Mouse (Mus musculus) regulatory T cell (primary cell): Measurements from ENCODE around the gene Zfp106.
"Not testable (repeated sequence)": the region's sequence is repeated elsewhere in the genome, so short reads cannot be mapped to it uniquely, and the experiment has no call there.

Experiments used
- in situ Hi-C: fragments of 300-600 bp; cut with MboI, MseI; formaldehyde crosslinking; loops from one replicate; pipeline ENCODE4 v1.15.1; 2025; ENCODE audit warnings: high pct_unique_total_duplicates

Gene Zfp106

DNA sequence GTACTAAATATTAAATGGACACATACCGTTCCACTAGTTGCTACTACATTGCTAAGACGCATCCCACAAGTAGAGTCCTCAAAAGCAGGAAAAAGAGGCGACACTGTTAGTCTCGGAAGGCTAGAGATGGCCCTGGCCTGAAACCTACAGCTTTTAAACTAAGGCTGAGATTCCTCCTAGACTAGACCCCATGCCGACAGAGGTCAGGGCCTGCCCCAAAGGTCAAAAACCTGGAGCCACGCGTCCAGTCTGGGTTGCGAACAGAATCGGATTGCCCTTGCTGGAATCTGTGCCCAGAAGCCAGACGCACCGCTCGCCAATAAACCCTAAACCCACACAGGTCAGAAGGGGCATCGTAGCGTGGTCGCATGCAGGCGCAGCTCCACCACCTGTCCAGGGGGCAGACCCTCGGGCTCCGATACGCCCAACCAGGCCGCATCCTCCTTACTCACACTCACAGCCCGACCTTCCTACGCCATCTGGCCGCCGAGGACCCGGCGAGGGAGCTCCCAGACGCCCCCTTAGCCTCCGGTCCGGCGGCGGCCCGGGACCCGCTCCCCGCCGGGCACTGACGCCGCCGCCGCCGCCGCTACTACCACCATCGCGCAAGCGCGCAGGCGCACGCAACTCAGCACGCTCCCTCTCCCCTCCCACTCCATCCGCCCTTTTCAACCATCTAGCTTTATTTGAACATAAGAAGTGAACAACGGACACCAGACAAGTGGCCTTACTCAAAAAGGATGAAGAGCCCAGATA, at the start of gene Zfp106:
TSS of gene Zfp106 (minus strand) at position 609 of the 756 bp plus-strand sequence.
- in situ Hi-C loops, result loop anchor here (10.0 kb wide), 1 partner anchor 159 kb away; the partner anchor contains the start of genes Ganc and Tmem87a

DNA sequence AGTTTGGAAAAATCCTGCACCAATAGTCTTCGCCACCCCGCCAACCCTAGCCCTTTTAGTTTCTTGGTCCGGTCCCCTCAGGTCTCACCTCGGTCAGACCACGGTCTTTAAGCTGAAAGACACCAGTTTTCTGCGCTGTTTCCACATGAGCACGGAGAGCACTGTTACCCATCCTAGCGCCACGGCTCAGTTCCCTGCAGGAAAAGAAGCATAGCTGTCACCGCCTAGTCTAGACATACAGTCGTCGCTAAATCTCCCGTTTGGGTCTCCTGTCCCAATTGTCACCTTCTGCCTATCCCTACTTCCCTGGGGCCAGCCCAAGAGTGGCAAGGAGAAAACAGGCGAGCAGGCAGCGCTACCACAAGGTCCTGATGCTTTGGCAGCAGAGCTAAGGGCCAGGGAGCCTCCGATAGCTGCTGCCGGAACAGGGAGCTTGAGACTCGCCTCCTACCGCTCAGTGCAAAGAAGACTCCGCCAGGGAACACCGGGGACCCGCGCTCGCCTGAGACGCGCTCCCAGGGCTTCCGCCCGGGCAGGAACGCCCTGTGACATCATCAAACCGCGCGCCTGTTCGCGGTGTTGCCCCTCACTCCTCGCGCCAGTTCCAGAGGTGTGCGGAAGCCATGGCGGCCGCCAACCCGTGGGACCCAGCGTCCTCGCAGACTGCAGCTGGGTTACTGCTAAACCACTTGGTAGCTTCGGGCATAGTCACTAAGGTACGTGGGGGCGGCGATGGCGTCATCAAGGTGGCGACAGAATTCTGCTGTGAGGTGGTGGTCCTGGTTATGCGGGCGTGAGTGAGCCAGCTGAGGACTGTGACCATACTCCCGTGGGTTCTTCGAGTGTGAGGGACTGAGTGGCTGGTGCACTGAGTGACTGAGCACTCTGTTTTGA, 45.4 kb upstream of the Zfp106 start, which contains the start of the genes Haus2 and Lrrc57:
TSS of gene Haus2 (plus strand) at position 554 of the 894 bp plus-strand sequence.
TSS of gene Lrrc57 (minus strand) at position 691 of the 894 bp plus-strand sequence.
- in situ Hi-C loops, result loop anchor here (5.0 kb wide), 1 partner anchor 127 kb away; no protein-coding TSS in a partner anchor

DNA sequence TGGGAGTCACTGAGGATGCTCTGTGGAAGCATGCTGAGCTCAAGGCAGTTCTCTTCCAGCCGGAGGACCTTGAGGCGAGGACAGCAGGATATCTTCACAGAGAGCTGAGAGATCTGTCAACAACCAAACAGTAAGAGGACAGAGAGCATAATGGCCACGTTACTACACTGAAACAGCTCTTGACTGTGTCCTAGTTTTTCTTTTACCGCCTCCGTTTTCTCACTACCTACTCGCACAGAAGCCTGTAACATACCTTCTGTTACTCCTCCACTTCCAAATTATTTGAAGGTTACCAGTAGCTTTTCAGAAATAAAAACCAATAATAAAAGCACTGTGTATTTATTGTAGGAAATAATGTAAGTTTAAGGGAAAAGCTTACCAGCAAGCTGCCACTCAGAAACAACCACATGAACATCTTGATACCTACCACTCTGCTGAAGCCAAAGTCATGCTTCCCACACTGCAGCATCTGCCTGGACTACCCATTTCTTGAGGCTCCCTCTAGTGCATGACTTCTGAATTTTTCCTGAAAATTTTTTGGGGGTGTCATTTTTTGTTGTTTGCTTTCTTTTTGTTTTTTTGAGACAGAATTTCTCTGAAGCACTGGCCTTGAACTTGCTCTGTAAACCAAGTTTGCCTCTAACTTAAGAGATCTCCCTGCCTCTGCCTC, 42.5 kb upstream of the Zfp106 start:
- in situ Hi-C loops, result loop anchor here (5.0 kb wide), 1 partner anchor 124 kb away; no protein-coding TSS in a partner anchor

DNA sequence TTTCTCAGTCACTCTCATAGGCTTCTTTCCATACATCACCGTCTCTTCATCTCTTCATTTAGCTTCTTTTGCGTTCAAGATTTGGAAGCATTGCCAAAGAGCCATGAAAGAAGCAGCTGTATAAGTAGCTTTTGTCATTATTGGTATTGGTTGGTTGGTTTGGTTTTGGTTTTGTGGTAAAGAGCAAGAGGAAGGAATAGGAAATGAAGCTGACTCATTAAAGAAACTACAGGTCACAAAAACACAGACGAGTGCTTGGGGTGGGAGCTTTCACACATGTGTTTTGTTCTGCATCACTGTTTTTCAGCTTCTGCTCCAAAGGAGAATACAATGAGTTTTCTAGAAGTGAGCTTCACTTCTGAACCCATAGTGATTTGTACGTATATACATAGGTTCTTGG, 35.9 kb upstream of the Zfp106 start:
- in situ Hi-C loops, result no loop called here

DNA sequence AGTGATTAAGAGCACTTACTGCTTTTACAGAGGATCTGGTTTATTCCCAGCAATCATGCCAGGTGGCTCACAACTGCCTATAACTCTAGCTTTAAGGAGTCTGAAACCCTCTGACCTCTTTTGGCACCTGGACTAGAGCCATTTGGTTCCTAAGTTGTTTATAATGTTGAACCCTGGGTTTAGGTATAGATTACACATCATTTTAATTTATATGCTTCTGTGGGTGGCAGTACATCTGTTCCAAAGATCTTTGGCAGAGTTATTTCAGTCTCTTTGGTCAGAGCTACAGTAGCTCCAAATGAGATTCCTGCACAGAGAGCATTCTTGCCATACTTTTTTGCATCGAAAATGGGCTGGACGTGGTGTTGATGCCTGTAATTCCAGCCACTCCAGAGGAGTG, 34.1 kb upstream of the Zfp106 start:
- in situ Hi-C loops, result no loop called here

DNA sequence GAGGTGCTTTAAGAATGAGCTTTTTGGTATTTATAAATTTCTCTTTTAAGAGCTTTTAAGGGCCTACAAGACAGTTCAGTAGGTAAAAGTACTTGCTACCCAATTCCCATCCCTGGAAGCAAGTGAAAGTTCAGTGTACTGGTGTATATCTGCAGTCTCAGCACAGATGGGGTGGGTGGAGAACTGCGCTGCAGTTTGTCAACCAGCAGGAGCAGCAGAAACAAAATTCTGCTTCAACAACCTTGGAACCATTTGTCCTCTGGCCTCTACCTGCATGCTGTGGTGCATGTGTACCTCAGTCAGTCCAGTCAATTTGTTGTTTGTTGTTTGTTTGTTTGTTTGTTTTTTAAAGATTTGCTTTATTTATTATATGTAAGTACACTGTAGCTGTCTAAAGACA, 28.6 kb upstream of the Zfp106 start:
- in situ Hi-C loops, result no loop called here

DNA sequence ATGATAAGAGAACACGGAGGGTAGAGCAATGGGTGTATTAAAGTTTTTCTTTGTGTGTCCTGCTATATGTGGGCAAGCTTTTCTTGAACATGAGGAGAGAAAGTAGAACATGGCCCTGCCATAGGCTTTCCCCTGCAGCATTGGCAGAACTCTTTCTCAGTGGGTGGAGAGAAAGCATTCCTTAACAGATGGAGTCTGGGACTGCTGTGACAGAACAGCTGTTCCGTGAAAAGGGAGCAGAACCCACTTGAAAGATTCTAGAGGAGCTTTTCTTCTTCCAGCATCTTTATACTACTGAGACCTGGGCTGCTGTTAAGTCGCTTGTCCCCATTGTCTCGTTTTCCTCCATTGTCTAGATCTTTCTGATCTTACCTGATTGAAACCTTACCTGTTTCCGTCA, 26.1 kb upstream of the Zfp106 start:
- in situ Hi-C loops, result no loop called here

DNA sequence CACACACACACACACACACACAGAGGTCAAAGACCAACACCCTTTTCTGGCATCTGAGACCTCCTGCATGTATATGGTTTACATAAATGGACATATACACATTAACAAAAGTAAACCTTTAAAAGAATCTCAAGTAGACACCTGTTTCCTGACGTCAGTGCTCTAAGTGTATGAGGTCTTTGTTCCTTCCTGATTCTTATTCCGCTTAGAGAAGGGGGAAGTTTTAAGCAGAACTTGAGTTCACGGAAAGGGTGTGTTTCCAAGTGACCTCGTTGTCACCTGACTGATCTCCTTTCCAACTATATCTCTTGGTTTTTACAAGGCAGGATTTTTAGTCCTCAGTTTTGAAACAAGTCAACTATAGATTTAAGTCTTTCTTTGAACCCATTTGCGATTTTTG, 14.6 kb upstream of the Zfp106 start:
- in situ Hi-C loops, result no loop called here

DNA sequence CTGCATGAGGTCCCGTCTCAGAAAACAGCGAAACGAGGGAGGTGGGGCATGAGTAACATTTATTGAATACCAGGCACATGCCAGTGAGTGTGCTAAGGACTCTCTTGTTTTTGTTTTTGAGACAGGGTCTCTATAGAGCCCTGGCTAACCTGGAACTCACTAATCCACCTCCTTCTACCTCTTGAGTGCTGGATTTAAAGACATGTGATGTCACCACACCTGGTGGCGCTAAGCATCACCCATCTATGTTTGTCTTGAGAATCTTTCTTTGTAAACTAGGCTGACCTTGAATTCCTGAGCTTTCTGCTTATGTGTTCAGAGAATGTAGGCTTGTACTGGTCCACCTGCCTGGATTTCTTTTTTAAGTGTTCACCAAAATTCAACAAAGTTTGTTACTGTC, 14.2 kb upstream of the Zfp106 start:
- in situ Hi-C loops, result no loop called here

DNA sequence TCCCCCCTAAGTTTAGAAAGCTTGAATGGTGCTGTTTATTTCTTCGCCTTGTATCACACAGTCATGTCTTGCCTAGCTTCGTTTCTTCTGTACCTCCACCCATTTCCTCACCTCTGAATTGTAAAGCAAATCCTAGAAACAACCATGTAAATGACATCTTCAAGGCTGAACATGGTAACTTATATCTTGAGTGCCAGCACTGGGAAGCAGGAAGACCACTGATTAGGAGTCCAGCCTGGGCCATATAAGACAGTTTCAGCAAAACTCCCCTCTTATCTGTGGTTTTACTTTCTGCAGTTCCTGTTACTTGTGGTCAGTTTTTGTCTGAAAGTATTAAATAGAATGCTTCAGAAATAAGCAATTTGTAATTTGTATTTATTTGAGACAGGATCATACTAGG, 12.3 kb upstream of the Zfp106 start:
- in situ Hi-C loops, result no loop called here

DNA sequence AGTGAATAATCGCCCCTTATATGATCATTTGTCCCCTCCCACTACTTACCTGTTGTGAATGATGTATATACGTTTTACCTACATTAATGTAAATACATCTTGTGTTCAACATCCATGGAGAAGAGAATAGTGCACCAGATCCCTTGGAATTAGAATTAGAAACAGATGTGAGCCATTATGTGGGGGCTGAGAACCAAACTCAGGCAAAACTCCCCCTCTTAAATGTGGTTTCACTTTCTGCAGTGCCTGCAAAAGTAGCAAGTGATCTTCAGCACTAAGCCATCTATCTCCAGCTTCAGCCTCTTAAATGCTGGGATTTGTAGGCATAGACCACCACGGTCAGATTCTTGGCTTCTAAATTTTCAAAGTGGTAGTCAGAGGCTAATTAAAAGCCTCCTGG, 11.5 kb upstream of the Zfp106 start:
- in situ Hi-C loops, result no loop called here

DNA sequence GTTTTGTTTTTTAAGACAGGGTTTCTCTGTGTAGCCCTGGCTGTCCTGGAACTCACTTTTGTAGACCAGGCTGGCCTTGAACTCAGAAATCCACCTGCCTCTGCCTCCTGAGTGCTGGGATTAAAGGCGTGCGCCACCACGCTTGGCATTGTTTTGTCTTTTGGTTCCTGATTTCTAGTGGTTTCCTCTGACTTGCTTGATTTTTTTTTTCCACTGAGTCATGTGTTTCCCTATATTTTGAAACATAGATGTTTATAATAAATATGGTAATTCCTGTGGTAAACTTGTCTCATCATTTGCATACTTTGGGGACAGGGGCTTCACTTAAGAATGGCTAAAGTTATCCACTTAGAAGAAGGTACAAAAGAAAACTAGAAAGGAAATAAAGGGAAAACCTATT, 8.5 kb upstream of the Zfp106 start:
- in situ Hi-C loops, result not testable (repeated sequence)

DNA sequence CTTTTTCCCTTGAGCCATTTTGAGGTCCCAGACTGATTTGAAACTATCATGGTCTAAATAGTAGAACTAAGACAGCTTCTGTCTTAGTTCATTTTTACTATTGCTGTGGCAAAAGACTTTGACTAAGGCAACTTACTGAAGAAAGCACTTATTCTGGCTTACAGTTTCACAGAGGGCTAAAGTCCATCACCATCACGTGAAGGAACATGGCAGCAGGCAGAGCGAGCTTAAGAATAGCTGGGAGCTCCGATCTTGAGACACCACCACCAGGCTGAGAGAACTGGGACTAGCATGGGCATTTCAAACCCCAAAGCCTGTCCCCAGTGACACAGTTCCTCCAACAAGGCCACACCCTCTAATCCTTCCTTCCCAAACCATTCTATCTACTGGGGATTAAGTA, 7.4 kb upstream of the Zfp106 start:
- in situ Hi-C loops, result no loop called here

DNA sequence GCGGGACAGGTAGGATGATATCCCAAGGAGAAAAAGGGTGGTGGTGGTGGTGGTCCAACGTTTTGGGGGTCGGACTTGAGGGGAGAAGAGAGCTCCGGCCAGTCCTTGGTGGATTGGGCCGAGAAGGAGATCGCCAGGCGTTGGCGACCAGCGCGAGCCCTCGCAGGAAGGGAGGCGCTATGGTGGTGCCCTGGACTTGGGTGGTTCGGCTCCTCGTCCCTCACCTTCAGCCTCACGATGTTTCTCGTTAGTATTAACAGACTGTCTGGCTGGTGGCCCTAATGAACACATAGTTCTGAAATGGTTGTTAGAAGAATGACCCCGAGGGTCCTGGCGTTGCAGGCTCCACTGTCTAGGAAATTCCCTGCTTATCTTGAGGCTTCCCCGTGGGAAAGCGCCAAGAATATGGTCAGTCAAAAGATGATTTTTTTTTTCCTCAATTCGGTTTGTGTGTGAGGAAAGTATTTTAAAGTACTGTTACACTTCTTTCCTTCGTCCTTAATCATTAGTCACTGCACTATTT, 4.2 kb upstream of the Zfp106 start:
- in situ Hi-C loops, result loop anchor here (10.0 kb wide), 1 partner anchor 163 kb away; the partner anchor contains the start of genes Ganc and Tmem87a

DNA sequence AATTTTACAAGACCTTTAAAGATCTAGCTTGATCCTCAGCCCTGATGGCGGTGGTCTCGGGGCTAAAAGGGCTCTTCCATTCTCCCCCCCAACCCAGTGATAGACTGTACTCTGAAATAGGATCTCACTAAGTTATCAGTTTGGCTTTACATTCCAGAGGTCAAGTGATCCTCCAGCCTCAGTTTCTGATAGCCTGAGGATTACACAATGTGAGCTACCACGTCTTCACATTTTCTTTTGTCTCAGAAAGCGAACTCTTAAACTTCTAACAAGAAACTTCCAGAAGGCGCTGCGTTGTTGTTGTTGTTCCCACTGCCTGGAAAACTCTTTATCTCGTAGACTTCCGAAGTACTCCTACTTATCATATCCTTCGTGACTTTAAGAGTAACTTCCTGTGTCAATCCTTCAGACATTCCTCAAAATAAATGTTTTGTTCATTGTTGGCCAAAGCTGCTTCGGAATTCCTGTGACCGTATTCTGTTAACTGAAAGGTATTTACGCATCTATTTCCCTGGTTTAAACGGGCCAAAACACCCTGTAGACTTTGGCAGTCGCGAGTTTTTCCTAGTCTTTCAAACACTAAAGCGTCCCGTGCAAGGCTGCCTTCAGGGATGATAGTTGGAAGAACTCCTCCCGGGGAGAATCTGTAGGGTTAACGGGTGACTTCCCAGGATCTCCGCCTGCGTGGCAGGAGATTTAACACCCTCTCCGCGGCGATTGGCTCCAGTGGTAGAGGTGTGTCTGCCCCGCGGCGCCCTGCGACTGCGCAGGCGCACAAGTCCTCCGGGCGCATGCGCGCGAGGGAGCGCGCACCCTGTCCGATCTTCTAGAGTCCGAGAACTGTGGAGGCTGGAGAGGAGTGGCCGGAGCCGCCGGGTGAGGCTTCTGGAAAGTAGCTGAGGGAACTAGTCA, 3.5 kb upstream of the Zfp106 start, which contains the start of gene Snap23:
TSS of gene Snap23 (plus strand) at position 786 of the 912 bp plus-strand sequence.
- in situ Hi-C loops, result loop anchor here (10.0 kb wide), 1 partner anchor 162 kb away; the partner anchor contains the start of genes Ganc and Tmem87a

DNA sequence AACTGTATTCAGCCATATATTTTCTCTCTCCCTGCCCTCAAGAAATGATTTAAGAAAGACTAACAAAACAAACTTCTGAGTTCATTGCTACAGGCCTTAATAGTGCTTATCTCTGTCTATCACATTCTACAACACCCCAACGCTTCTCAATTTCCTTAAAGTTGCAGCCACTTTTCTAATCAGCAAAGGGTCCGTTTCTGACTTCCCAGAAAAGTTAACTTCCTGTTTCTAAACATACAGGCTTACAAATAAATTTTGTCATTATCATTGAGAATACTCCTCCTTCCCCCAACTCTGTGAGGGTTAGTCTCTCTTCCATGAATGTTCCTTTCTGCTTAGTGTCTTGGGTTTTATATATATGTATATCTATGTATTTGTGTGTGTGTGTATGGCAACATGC, 1.7 kb upstream of the Zfp106 start:
- in situ Hi-C loops, result loop anchor here (10.0 kb wide), 1 partner anchor 161 kb away; the partner anchor contains the start of genes Ganc and Tmem87a

DNA sequence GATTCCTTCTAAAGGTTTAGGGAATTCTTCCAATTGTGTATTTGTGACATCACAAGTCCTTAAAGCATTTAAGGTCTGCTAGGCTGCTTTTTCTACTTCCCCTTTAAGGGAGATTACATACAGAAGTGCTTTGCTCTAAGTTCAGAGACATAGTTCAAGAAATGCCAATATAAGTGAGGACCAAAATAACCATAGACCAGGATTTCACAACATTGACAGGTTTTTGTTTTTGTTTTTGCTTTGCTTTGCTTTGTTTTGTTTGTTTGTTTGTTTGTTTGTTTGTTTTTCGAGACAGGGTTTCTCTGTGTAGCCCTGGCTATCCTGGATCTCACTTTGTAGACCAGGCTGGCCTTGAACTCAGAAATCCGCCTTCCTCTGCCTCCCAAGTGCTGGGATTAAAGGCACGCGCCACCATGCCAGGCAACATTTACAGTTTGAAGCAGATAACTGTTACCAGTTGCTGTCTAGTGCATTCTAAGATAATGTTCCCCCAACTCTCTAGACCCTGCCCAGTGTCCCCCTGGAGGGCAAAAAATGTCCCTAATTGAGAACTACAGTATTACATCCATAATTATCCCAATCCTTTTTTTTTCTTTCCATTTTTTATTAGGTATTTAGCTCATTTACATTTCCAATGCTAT, 1.0 kb upstream of the Zfp106 start:
- in situ Hi-C loops, result loop anchor here (10.0 kb wide), 1 partner anchor 160 kb away; the partner anchor contains the start of genes Ganc and Tmem87a

DNA sequence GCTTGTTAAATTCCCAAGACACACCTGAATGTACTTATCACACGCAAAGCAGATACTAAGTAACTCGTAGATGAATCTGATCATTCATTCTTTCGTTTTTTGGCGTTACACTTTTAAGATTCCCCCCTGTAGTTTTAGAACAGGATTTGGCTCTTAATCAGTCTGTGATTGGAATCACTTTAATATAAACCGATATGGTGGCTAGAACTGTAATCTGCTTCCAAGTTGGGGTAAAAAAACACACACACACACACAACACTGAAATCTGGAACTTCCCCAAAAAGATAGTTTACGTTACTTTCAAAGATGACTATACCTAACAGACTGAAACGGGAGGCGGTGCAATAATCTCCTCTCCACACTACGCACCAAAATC, 796 bp downstream of the Zfp106 start:
- in situ Hi-C loops, result loop anchor here (10.0 kb wide), 1 partner anchor 158 kb away; the partner anchor contains the start of genes Ganc and Tmem87a

DNA sequence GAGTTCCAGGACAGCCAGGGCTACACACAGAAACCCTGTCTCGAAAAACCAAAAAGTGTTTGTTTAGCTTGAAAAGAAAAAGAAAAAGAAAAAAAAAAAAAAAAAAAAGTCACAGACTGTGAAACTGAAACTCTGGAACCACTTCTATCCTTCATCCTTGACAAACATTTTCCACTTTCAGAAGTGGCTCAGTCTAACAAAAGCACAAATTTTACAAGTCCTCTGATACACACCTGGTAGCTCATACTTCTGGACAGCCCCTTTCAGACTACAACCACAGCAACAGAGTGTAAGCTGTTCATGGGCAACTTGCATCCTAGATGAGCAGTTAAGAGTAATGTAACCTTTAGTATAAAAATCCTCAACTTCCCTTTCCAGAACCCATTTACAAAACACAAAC, 2.1 kb downstream of the Zfp106 start:
- in situ Hi-C loops, result loop anchor here (10.0 kb wide), 1 partner anchor 157 kb away; the partner anchor contains the start of genes Ganc and Tmem87a
